Mouse (Mus musculus) hindbrain, embryonic 12.5 days (tissue): Measurements from ENCODE around the gene Pom121l2. TPM values are rescaled to one million over a fixed set of nuclear protein-coding genes. Genes with fewer than 3 reads are reported as not detected.

Experiments used
- microRNA-seq: library from miRNA; unstranded; fragments of <30 nt; microRNA quantifications from one replicate; pipeline ENCODE4, GENCODE M21; 2017
- polyA plus RNA-seq: library from polyadenylated mRNA; unstranded; fragments of >200 nt; fragmentation: Nextera tagmentation; extraction: Ambion mirVana; gene quantifications from 2 replicates; pipeline ENCODE4 v1.2.1, GENCODE M21; 2016

Gene Pom121l2
- polyA plus RNA-seq, 1 experiment from 2014 or later: 0.14 TPM

Small RNA genes within 50 kb of the gene (microRNA-seq; reads per million reads assigned to microRNA genes)
- not detected for gene Gm44390

Other genes with a start within 250 kb of the Pom121l2 start
- gene Hist1h4j, start 246.1 kb upstream of the Pom121l2 start, polyA plus RNA-seq: 0.98 and 1.0 TPM in 2 replicates
- 2.9 TPM in 1 of 2 replicates, not detected in the other for gene Hist1h4k, start 230.7 kb upstream of the Pom121l2 start, polyA plus RNA-seq
- gene Hist1h2ak, start 227.4 kb upstream of the Pom121l2 start, polyA plus RNA-seq: 12.2 and 28.3 TPM in 2 replicates
- 2.2 and 2.8 TPM in 2 replicates for gene Hist1h2bn, start 227.1 kb upstream of the Pom121l2 start, polyA plus RNA-seq
- 23.2 and 23.6 TPM in 2 replicates for gene Hist1h1b, start 200.6 kb upstream of the Pom121l2 start, polyA plus RNA-seq
- 87.0 and 110 TPM in 2 replicates for gene Hist1h3i, start 197.8 kb upstream of the Pom121l2 start, polyA plus RNA-seq
- gene Hist1h2an, start 194.0 kb upstream of the Pom121l2 start, polyA plus RNA-seq: 5.2 TPM in 1 of 2 replicates, not detected in the other
- gene Hist1h2bp, start 193.7 kb upstream of the Pom121l2 start, polyA plus RNA-seq: 1.9 and 2.4 TPM in 2 replicates
- gene Hist1h2bq, start 171.0 kb upstream of the Pom121l2 start, polyA plus RNA-seq: 14.1 and 15.3 TPM in 2 replicates
- gene Hist1h2ao, start 170.7 kb upstream of the Pom121l2 start, polyA plus RNA-seq: 3.4 TPM in 1 of 2 replicates, not detected in the other
- not detected in 2 replicates for gene Hist1h4m, start 169.4 kb upstream of the Pom121l2 start, polyA plus RNA-seq
- 6.2 and 10.1 TPM in 2 replicates for gene Hist1h4n, start 149.0 kb upstream of the Pom121l2 start, polyA plus RNA-seq
- gene Hist1h2ap, start 147.7 kb upstream of the Pom121l2 start, polyA plus RNA-seq: 2,700 and 3,374 TPM in 2 replicates
- gene Hist1h2br, start 147.5 kb upstream of the Pom121l2 start, polyA plus RNA-seq: 14.3 and 15.1 TPM in 2 replicates
- 19.1 and 20.5 TPM in 2 replicates for gene Zfp184, start 36.1 kb upstream of the Pom121l2 start, polyA plus RNA-seq
- 0.23 and 0.48 TPM in 2 replicates for gene Prss16, start 28.5 kb downstream of the Pom121l2 start, polyA plus RNA-seq
- gene Hist1h2ah, start 54.4 kb downstream of the Pom121l2 start, polyA plus RNA-seq: 17.9 TPM in 1 of 2 replicates, not detected in the other
- 5.5 and 9.1 TPM in 2 replicates for gene Hist1h2bk, start 54.7 kb downstream of the Pom121l2 start, polyA plus RNA-seq
- 18.2 and 20.9 TPM in 2 replicates for gene Hist1h4i, start 60.2 kb downstream of the Pom121l2 start, polyA plus RNA-seq
- gene Hist1h2ag, start 61.8 kb downstream of the Pom121l2 start, polyA plus RNA-seq: 52.7 and 56.3 TPM in 2 replicates
- gene Hist1h2bj, start 62.0 kb downstream of the Pom121l2 start, polyA plus RNA-seq: 7.2 and 11.9 TPM in 2 replicates
- gene Vmn1r188, start 103.2 kb downstream of the Pom121l2 start, polyA plus RNA-seq: not detected in 2 replicates
- not detected in 2 replicates for gene Vmn1r189, start 124.6 kb downstream of the Pom121l2 start, polyA plus RNA-seq
- gene Vmn1r191, start 202.8 kb downstream of the Pom121l2 start, polyA plus RNA-seq: not detected in 2 replicates
- not detected in 2 replicates for gene Vmn1r192, start 209.9 kb downstream of the Pom121l2 start, polyA plus RNA-seq
- not detected in 2 replicates for gene Vmn1r193, start 242.0 kb downstream of the Pom121l2 start, polyA plus RNA-seq